Mouse (Mus musculus): ENCODE results near the gene Gm10961. TPM values are rescaled to one million over a fixed set of nuclear protein-coding genes. Genes with fewer than 3 reads are reported as not detected.
A peak's percentile ranks its signal among the peaks of the same experiment; 100 is the strongest.

Gene Gm10961
- polyA plus RNA-seq, 1 experiment from 2014 or later = not detected

GRCm38 (mm10) chr3:107596559-107596958, 34.6 kb upstream of the Gm10961 start:
- peak overlapping the region; percentile 73 for H3K4me2 ChIP-seq
- peaks cover 10% of the 10 kb centered on the region; the same call in 1 of the 2 replicates for H3K36me3 ChIP-seq
- H3K27me3 ChIP-seq = peaks cover 92% of the 10 kb centered on the region
- H3K27ac ChIP-seq = peak overlapping the region; percentile 92
- H3K4me1 ChIP-seq = peaks cover 61% of the 10 kb centered on the region
- under 1% methylated on average over 26 of the region's 26 CpGs for WGBS
- peak overlapping the region; percentile 65 for H3K4me3 ChIP-seq
- peak overlapping the region; percentile 91 for H3K9ac ChIP-seq
- no peak for ATAC-seq (ENCODE audit: insufficient number of reproducible peaks, insufficient read depth, low FRiP score, low TSS enrichment, low read depth)
- no peaks in the 10 kb centered on the region for H3K9me3 ChIP-seq

DNA sequence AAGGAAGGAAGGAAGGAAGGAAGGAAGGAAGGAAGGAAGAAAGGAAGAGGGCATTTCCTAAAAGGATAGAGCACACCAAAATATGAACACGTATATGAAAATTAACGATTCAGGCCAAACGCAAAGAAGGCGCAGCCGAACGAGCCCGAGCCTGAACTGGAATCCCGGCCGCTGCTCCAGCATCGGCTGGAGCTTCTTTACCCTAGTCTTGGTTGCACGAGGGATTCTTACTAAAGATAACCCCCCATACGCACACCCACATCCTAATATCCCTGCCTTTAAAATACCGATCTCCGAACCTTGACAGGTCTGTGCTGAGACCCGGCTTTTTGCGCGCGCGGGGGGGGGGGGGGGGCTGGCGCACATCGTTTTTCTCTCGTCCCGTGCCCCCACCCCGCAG, 34.0 kb upstream of the Gm10961 start:
- peaks cover 62% of the 10 kb centered on the region for H3K4me1 ChIP-seq
- peak overlapping the region; percentile 91 for H3K9ac ChIP-seq
- H3K9me3 ChIP-seq = no peaks in the 10 kb centered on the region
- peaks cover 93% of the 10 kb centered on the region for H3K27me3 ChIP-seq
- peaks cover 13% of the 10 kb centered on the region; the same call in 1 of the 2 replicates for H3K36me3 ChIP-seq
- WGBS = 1% methylated on average over 21 of the region's 24 CpGs
- H3K4me3 ChIP-seq = peak overlapping the region; percentile 65
- ATAC-seq (ENCODE audit: insufficient number of reproducible peaks, insufficient read depth, low FRiP score, low TSS enrichment, low read depth) = no peak
- H3K27ac ChIP-seq = peak overlapping the region; percentile 92; the same call in 1 of the 2 replicates
- H3K4me2 ChIP-seq = peak overlapping the region; percentile 73

DNA sequence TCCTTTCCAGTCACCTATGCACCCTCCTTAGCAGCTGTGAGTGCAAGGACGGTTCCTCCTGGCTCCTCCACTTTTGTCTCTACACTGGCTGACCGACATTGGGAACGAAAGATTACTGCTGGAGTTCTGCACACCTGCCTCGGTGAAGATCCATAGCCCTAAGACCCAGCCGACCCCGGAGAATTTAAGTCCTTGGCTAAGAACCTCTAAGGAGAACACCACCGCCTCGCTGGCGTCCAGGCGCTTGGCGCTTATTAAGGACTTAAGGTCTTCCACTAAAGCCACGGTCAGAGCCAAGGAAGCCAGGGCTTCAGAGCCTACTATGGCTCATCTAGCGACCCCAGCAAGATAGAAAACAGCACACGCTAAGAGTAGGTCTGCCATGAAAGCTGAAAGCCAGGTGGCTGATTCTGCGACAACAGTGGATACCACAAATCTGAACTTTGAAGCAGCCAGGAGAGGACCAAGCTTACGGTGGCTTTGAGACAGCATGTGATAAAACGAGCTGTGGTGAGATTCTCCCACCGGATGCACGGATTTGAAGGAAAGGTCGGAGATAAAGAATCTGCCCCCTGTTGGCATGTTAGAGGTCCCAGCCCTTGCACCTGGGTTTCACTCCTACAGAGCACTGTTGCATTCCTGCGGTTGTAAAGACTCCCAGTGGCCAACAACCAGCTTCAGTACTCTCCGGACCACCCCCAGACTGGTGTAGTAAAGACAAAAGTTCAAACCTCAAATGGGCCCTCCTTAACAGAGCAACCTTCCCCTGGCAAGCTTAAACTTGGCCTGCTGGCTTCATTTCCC, 33.3 kb upstream of the Gm10961 start:
- 13% methylated on average over 22 of the region's 22 CpGs for WGBS
- Histone ChIP-seq H3K4me3 (peak overlapping the region; percentile 65), H3K27ac (peak overlapping the region; percentile 66), H3K27me3 (peaks cover 87% of the 10 kb centered on the region), H3K9ac (peak overlapping the region; percentile 91), H3K4me2 (peak overlapping the region; percentile 73), H3K4me1 (peaks cover 62% of the 10 kb centered on the region), H3K36me3 (peaks cover 13% of the 10 kb centered on the region; the same call in 1 of the 2 replicates), H3K9me3 (no peaks in the 10 kb centered on the region)
- no peak for ATAC-seq (ENCODE audit: insufficient number of reproducible peaks, insufficient read depth, low FRiP score, low TSS enrichment, low read depth)

GRCm38 (mm10) chr3:107600127-107600526, 31.0 kb upstream of the Gm10961 start:
- peak overlapping the region; percentile 71 for H3K27ac ChIP-seq
- H3K27me3 ChIP-seq = peaks cover 64% of the 10 kb centered on the region
- peak overlapping the region; percentile 73 for H3K4me2 ChIP-seq
- peak; percentile 38 for ATAC-seq (ENCODE audit: insufficient number of reproducible peaks, insufficient read depth, low FRiP score, low TSS enrichment, low read depth)
- no peaks in the 10 kb centered on the region for H3K9me3 ChIP-seq
- H3K4me3 ChIP-seq = peak overlapping the region; percentile 26
- H3K9ac ChIP-seq = peak overlapping the region; percentile 58
- peaks cover 61% of the 10 kb centered on the region for H3K4me1 ChIP-seq
- peaks cover 19% of the 10 kb centered on the region for H3K36me3 ChIP-seq
- 32% methylated on average over 6 of the region's 6 CpGs for WGBS

- Histone ChIP-seq H3K9me3 (no peaks in the 10 kb centered on the region), H3K4me3 (no peak overlapping the region), H3K4me2 (no peak overlapping the region), H3K9ac (no peak overlapping the region), H3K4me1 (peaks cover 44% of the 10 kb centered on the region), H3K36me3 (peaks cover 24% of the 10 kb centered on the region), H3K27ac (no peak overlapping the region; the same call in 1 of the 2 replicates), H3K27me3 (peaks cover 16% of the 10 kb centered on the region)
- WGBS = 8% methylated on average over 4 of the region's 4 CpGs
- ATAC-seq (ENCODE audit: insufficient number of reproducible peaks, insufficient read depth, low FRiP score, low TSS enrichment, low read depth) = no peak
Measured at GRCm38 (mm10) chr3:107605304-107605703, 25.8 kb upstream of the Gm10961 start.

GRCm38 (mm10) chr3:107607221-107607620, 23.9 kb upstream of the Gm10961 start:
- 77% methylated on average over 8 of the region's 8 CpGs for WGBS
- ATAC-seq (ENCODE audit: insufficient number of reproducible peaks, insufficient read depth, low FRiP score, low TSS enrichment, low read depth) = no peak
- Histone ChIP-seq H3K36me3 (peaks cover 27% of the 10 kb centered on the region), H3K27ac (no peak overlapping the region), H3K9ac (no peak overlapping the region), H3K27me3 (no peaks in the 10 kb centered on the region), H3K4me1 (peaks cover 31% of the 10 kb centered on the region), H3K4me3 (no peak overlapping the region), H3K4me2 (no peak overlapping the region), H3K9me3 (no peaks in the 10 kb centered on the region)

- H3K27me3 ChIP-seq = no peaks in the 10 kb centered on the region
- 66% methylated on average over 4 of the region's 4 CpGs for WGBS
- H3K4me2 ChIP-seq = no peak overlapping the region
- H3K27ac ChIP-seq = 0 out of 2 replicates have a peak overlapping the region, but pooled peaks have one; percentile 34
- H3K4me3 ChIP-seq = no peak overlapping the region
- peaks cover 43% of the 10 kb centered on the region for H3K36me3 ChIP-seq
- H3K9me3 ChIP-seq = no peaks in the 10 kb centered on the region
- H3K9ac ChIP-seq = no peak overlapping the region
- no peak for ATAC-seq (ENCODE audit: insufficient number of reproducible peaks, insufficient read depth, low FRiP score, low TSS enrichment, low read depth)
- H3K4me1 ChIP-seq = peaks cover 31% of the 10 kb centered on the region
Measured at GRCm38 (mm10) chr3:107608808-107609207, 22.3 kb upstream of the Gm10961 start.

GRCm38 (mm10) chr3:107609376-107609775, 21.7 kb upstream of the Gm10961 start:
- Histone ChIP-seq H3K4me2 (no peak overlapping the region), H3K27ac (peak overlapping the region; percentile 34; the same call in 1 of the 2 replicates), H3K4me1 (peaks cover 31% of the 10 kb centered on the region), H3K27me3 (no peaks in the 10 kb centered on the region), H3K36me3 (peaks cover 48% of the 10 kb centered on the region), H3K9ac (no peak overlapping the region), H3K9me3 (no peaks in the 10 kb centered on the region), H3K4me3 (no peak overlapping the region)
- 18% methylated on average over 3 of the region's 3 CpGs for WGBS
- ATAC-seq (ENCODE audit: insufficient number of reproducible peaks, insufficient read depth, low FRiP score, low TSS enrichment, low read depth) = no peak

DNA sequence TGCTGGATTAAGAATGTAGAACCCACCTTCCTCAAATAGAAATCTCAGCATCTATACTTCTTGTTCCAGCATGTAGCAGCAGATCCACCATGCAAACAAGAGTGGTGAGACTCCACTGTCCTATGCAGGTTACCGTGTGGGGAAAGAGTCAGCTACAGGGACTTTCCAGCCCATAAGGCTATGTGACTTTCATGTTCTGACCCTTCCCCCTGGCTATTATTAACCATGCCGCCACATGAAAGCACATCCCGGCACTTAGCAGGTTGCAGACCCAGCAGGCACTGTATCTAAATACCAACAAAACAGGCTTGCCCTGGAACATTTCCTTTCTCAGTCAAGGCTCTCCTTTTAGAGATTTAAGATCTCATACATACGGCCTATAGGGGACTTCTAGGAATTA, 19.7 kb upstream of the Gm10961 start:
- Histone ChIP-seq H3K4me1 (peaks cover 16% of the 10 kb centered on the region), H3K27ac (no peak overlapping the region), H3K4me2 (no peak overlapping the region), H3K4me3 (no peak overlapping the region), H3K9me3 (no peaks in the 10 kb centered on the region), H3K27me3 (no peaks in the 10 kb centered on the region), H3K36me3 (peaks cover 62% of the 10 kb centered on the region), H3K9ac (no peak overlapping the region)
- no peak for ATAC-seq (ENCODE audit: insufficient number of reproducible peaks, insufficient read depth, low FRiP score, low TSS enrichment, low read depth)
- WGBS = 52% methylated on average over 4 of the region's 4 CpGs

GRCm38 (mm10) chr3:107612902-107613525, 18.1 kb upstream of the Gm10961 start:
- Histone ChIP-seq H3K4me1 (peaks cover 12% of the 10 kb centered on the region), H3K27ac (no peak overlapping the region), H3K9ac (no peak overlapping the region), H3K9me3 (no peaks in the 10 kb centered on the region), H3K27me3 (no peaks in the 10 kb centered on the region), H3K4me2 (no peak overlapping the region), H3K4me3 (no peak overlapping the region), H3K36me3 (peaks cover 79% of the 10 kb centered on the region)
- no peak for ATAC-seq (ENCODE audit: insufficient number of reproducible peaks, insufficient read depth, low FRiP score, low TSS enrichment, low read depth)
- 85% methylated on average over 11 of the region's 11 CpGs for WGBS

- H3K9me3 ChIP-seq = no peaks in the 10 kb centered on the region
- 93% methylated on average over 3 of the region's 3 CpGs for WGBS
- peaks cover 97% of the 10 kb centered on the region for H3K36me3 ChIP-seq
- H3K27ac ChIP-seq = no peak overlapping the region
- no peak for ATAC-seq (ENCODE audit: insufficient number of reproducible peaks, insufficient read depth, low FRiP score, low TSS enrichment, low read depth)
- H3K4me1 ChIP-seq = no peaks in the 10 kb centered on the region
- H3K27me3 ChIP-seq = no peaks in the 10 kb centered on the region
- no peak overlapping the region for H3K4me2 ChIP-seq
- H3K4me3 ChIP-seq = no peak overlapping the region
- peak overlapping the region; percentile 12; the same call in 1 of the 2 replicates for H3K9ac ChIP-seq
Measured at GRCm38 (mm10) chr3:107617800-107618199, 13.3 kb upstream of the Gm10961 start.
